Mouse (Mus musculus) neutrophil, adult 5-6 weeks (primary cell): ENCODE measurements around the gene Lrtm2. TPM values are rescaled to one million over a fixed set of nuclear protein-coding genes. Genes with fewer than 3 reads are reported as not detected.
"Not testable (repeated sequence)": the region's sequence is repeated elsewhere in the genome, so short reads cannot be mapped to it uniquely, and the experiment has no call there.

Experiments
- ATAC-seq: fragments of 151-379, 151-347 bp; 2 replicates; pipeline ENCODE4 v1.8.0; 2017; ENCODE audit warnings: mild to moderate bottlenecking, moderate TSS enrichment; ENCODE audit not compliant: insufficient number of reproducible peaks, poor library complexity, low FRiP score, severe bottlenecking; ENCODE audit errors: extremely low read depth
- total RNA-seq: library from RNA; stranded (forward); fragments of 200-1000 nt; gene quantifications from 2 replicates; pipeline ENCODE4 v1.2.3, GENCODE M21; 2017

Gene Lrtm2
- total RNA-seq: 0.35 TPM in 1 of 2 replicates, not detected in the other

- no peak for ATAC-seq
These were observed at the start of gene Lrtm2 for GRCm38 (mm10) chr6:119330506-119330905. Lrtm2 (minus strand) TSS chr6:119330766.

GRCm38 (mm10) chr6:119378631-119379030 lies 48.1 kb upstream of the Lrtm2 start:
- ATAC-seq: no peak

GRCm38 (mm10) chr6:119377613-119378012 lies 47.0 kb upstream of the Lrtm2 start:
- peak; percentile 77 for ATAC-seq

GRCm38 (mm10) chr6:119375035-119375434 lies 44.5 kb upstream of the Lrtm2 start:
- ATAC-seq: no peak

GRCm38 (mm10) chr6:119373000-119373705 lies 42.6 kb upstream of the Lrtm2 start:
- peak; percentile 51; the same call in 1 of the 2 replicates for ATAC-seq

- ATAC-seq: no peak
These were observed 41.7 kb upstream of the Lrtm2 start for GRCm38 (mm10) chr6:119372237-119372636.

GRCm38 (mm10) chr6:119371624-119372023 lies 41.1 kb upstream of the Lrtm2 start:
- no peak for ATAC-seq

- no peak for ATAC-seq
These were observed 36.8 kb upstream of the Lrtm2 start for GRCm38 (mm10) chr6:119367382-119367781.

- not testable (repeated sequence) for ATAC-seq
These were observed 36.2 kb upstream of the Lrtm2 start for GRCm38 (mm10) chr6:119366800-119367199.

- no peak for ATAC-seq
These were observed 33.0 kb upstream of the Lrtm2 start for GRCm38 (mm10) chr6:119363593-119363992.

GRCm38 (mm10) chr6:119360925-119361702 lies 30.5 kb upstream of the Lrtm2 start:
- ATAC-seq: no peak

GRCm38 (mm10) chr6:119360250-119360649 lies 29.7 kb upstream of the Lrtm2 start:
- not testable (repeated sequence) for ATAC-seq

- ATAC-seq: no peak
These were observed 27.5 kb upstream of the Lrtm2 start for GRCm38 (mm10) chr6:119358020-119358571.

- ATAC-seq: no peak
These were observed 21.9 kb upstream of the Lrtm2 start for GRCm38 (mm10) chr6:119352501-119352900.

- ATAC-seq: no peak
These were observed 21.1 kb upstream of the Lrtm2 start for GRCm38 (mm10) chr6:119351656-119352055.

GRCm38 (mm10) chr6:119350703-119351198 lies 20.2 kb upstream of the Lrtm2 start:
- no peak for ATAC-seq

- ATAC-seq: no peak
These were observed 17.7 kb upstream of the Lrtm2 start for GRCm38 (mm10) chr6:119348234-119348633.

- no peak for ATAC-seq
These were observed 17.2 kb upstream of the Lrtm2 start for GRCm38 (mm10) chr6:119347813-119348212.

- ATAC-seq: peak; percentile 10; the same call in 1 of the 2 replicates
These were observed 15.7 kb upstream of the Lrtm2 start for GRCm38 (mm10) chr6:119346257-119346656.

GRCm38 (mm10) chr6:119341409-119341808 lies 10.8 kb upstream of the Lrtm2 start:
- no peak for ATAC-seq
